Mouse (Mus musculus): ENCODE measurements around the gene Tbce. TPM values are rescaled to one million over a fixed set of nuclear protein-coding genes. Genes with fewer than 3 reads are reported as not detected.

Tbce gene
- 10 to 100 TPM; 61.3 to 89.7 TPM for total RNA-seq (2021)

DNA sequence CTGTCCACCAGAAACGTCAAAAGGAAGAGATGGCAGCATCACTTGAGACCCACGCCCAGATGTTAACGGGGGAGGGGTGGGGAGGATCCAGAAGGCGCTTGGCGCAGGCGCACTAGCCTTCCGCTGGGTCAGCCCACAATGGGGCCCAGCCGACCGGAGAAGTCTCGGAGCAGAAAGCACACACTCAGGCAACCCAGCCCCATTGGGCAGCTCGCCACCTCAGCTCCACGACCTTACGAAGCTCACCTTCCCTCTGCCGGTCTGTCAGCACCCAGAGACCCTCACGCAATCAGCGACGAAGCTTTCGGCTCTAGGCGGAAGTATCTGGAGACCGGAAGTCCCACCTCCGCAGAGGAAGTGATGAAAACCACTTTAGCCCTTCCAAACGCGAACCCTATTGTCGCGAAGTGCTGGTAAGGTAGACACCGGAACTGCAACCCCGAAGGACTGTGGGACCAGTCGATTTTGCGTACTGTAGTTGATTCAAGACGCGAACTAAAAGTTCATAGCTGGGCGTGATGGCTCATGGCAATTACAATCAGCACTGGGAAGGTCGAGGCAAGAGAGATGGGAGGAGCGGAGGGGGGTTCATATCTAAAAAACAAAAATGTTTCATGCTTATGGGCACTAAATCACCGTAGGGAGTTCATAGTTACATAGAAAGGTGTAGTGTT, at the start of gene Tbce:
Tbce (minus strand) TSS at position 347 of the 674 bp plus-strand sequence.
- peak; percentile 84 to 93 for DNase-seq (ENCODE audit: extremely low spot score in 1 of 2, low spot score in 1 of 2)

- no peak for DNase-seq (ENCODE audit: extremely low spot score in 1 of 2, low spot score in 1 of 2)
Observed at GRCm38 (mm10) chr13:14088669-14089068, 49.2 kb upstream of the Tbce start.

GRCm38 (mm10) chr13:14075326-14075725, 35.9 kb upstream of the Tbce start:
- no peak for DNase-seq (ENCODE audit: extremely low spot score in 1 of 2, low spot score in 1 of 2)

GRCm38 (mm10) chr13:14074371-14074770, 34.9 kb upstream of the Tbce start:
- no peak for DNase-seq (ENCODE audit: extremely low spot score in 1 of 2, low spot score in 1 of 2)

DNA sequence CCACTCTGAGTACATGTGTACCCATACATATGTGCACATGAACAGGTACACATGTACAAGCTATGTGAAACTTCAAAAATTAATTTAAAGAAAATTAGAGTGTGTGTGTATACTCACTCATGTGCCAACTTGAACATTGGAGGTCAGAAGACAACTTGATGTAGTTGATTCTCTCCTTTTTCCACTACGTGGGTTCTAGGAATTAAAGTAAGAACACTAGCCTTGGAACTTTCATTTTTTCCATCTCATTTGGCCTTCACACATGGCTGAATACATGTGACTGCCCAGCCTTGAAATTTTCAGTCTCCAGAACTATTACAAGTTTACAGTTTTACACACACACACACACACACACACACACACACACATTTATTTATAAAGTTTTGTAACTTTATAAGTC, 29.9 kb upstream of the Tbce start:
- DNase-seq (ENCODE audit: extremely low spot score in 1 of 2, low spot score in 1 of 2), result no peak

DNA sequence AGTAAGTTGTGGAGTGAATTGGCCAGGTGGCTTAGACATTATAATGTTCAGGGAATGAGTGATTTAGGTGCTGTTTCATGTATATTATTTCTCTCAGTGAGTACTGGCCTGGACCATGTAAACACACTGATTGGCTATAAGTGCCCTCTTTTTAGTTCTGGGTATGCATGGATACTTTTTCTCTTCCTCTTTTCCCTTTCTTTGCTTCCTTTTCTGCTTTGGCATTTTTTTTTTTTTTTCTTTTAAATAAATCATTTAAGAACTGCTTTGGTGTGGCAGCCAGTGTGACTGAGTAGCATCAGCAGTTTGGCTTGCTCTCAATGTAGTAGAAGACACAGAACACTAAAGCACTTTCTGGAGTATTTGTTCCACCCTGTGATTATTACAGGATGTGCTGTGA, 28.6 kb upstream of the Tbce start:
- DNase-seq (ENCODE audit: extremely low spot score in 1 of 2, low spot score in 1 of 2), result no peak

- DNase-seq (ENCODE audit: extremely low spot score in 1 of 2, low spot score in 1 of 2), result no peak
Observed at GRCm38 (mm10) chr13:14065701-14066100, 26.3 kb upstream of the Tbce start.

DNA sequence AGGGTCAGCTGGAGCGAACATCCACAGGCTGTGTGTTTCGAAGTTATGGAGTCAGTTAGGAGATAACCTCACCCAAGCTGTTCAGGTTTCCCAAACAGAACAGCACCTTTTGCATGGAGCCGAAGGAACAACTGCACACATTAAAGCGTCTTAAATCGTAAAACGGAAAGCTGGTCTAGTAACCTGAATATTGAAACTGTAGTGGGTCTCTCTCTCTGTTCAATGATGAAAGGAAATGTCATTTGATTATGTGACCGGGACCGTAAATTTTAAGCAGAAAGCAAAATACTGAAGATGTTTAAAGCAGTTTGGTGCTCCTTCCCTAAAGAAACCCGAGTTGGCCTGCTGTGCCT, 25.6 kb upstream of the Tbce start:
- DNase-seq (ENCODE audit: extremely low spot score in 1 of 2, low spot score in 1 of 2), result no peak

DNA sequence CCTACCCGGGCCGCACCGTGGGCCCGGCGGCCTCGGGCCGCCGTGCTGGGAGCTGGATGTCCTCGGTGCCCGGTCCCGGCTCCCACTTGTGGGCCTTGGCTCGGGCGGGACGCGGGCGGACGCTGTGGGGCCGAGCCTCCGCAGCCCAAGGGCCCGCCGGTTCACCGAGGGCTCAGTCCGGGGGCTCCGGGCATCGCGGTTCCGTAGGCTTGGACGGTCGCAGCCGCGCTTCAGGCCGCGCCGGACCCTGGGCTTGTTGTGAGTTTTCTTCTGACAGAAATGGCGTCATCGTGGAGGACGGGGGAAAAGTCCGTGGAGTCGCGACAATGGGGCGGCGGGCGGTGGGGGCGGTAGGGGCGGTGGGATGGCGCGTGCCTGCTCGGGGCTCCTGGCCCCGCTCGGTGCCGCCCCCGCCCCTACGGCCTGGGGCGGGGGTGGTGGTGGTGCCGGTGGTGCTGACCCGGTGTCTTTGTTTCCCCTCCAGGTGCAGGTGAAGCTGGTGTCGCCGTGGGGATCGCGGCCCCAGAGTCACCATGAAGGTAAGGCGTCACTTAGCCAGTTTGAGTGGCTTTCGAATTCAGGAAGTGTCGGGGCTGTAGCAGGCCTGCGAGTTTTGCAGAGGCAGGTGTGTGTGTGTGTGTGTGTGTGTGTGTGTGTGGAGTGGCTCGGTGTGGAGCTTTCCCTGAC, 25.0 kb upstream of the Tbce start:
- peak; percentile 12 to 24 for DNase-seq (ENCODE audit: extremely low spot score in 1 of 2, low spot score in 1 of 2)

DNA sequence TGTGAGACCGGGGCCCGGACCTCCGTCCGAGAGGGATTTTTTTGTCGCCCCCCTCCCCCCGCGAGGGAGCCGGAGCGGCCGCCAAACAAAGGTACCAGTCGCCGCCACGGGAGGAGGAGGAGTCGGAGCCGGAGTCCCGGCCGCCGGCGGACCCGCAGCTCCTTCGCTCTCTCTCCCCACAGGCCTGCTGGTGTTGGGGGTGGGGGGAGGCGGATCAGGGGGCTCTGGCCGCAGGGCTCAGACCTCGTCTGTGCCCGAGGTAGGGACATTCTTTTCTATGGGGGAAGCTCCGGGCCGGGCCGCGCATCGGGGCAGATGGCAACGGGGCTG, 24.5 kb upstream of the Tbce start:
- DNase-seq (ENCODE audit: extremely low spot score in 1 of 2, low spot score in 1 of 2), result no peak

DNA sequence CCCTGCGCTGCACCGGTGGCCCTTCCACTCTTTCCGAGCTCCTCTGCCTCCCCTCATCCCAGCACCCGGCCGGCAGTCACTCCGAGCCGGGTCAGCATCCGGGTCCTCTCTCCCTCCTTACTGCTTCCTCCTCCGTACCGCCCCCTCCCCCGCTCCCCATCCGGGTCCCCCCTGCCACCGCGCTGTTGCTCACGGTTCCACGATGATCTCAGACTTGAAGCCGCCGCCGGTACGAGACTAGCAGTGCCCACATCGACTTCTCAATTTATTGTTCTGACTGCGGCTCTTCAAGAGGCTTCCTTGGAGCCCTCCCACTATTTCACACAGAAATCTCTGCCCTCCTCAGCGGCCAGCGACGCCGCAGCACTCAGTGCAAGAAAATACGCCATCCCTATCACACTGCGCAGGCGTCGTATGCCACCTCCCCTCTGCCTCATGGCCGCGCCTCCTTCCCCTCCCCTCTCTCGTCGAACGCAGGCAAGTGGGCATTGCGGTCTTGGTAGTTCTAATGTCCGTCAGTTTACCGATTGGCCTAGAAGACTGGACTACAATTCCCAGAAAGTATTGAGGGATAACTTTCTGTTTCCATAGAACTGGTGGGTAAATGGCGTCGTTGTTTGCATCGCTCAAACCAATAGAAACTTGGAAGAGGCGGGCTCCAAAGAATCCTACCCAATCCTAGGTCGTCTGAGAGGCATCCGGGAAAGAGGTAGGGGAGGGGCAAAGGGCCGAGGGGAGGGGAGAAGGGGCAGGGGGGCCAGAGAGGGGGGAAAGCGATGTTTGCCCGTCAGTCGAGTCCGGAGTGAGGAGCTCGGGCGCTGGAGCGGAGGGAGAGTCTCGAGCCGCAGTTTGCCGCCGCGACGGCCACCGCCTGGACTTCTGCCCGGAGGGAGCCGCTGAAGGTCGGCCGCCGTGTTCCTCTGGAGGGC, 23.8 kb upstream of the Tbce start, which contains the start of the genes Arid4b and Ggps1:
Arid4b (plus strand) TSS at position 220 of the 929 bp plus-strand sequence.
Ggps1 (minus strand) TSS at position 476 of the 929 bp plus-strand sequence.
- DNase-seq (ENCODE audit: extremely low spot score in 1 of 2, low spot score in 1 of 2), result peak; percentile 78 to 87

DNA sequence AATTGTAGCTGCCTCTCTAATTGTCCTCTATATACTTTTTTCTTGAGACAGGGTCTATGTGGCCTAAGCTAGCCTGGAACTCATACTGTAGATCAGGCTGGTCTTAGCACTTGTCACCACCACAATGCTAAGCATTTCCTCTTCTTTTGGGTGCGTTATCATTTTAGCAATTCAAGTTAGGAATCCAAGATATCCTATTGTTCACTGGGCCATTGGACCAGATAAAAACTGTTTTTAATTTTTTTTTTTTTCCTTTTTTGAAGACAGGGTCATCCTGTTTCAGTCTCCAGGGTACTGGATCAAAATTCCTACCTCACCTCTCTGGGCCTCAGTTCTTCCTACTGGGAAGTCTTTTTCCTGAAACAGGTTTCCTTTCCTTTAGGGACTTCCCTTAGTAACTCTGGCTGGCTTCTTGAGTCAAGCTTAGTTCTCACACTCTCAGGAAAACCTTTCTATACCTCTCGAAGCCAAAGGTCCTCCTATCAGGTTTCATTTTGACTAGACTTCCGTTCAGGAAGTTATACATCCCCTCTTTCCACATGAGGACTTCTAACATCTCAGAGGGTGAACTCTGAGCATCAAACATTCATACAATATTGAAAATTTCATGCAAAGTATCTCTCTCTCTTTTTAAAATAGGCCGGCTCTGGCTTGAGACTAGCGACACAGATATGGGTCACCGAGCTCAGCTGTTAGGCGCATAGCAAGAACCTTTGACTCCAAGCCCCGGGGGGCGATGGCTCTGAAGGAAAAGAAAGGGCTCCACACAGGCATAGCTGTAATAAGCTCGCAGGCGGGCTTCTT, 23.0 kb upstream of the Tbce start:
- DNase-seq (ENCODE audit: extremely low spot score in 1 of 2, low spot score in 1 of 2), result no peak

GRCm38 (mm10) chr13:14059582-14059981, 20.1 kb upstream of the Tbce start:
- no peak for DNase-seq (ENCODE audit: extremely low spot score in 1 of 2, low spot score in 1 of 2)

DNA sequence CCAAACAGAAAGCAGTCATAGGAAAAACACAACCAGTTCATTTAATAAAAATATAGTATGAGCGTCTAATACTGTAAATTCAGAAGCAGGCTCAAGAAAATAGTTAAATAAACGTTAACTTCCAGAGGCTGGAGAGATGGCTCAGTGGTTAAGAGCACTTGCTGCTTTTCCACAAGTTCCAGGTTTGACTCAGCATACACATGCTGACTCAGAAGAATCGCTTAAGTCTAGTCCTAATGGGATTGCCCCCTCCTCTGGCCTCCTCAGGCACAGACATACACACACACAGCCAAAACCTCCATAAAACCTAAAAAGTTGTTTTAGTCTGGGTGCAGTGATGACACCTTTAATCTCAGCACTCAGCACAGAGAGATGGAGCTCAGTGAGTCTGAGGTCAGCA, 17.4 kb upstream of the Tbce start:
- no peak for DNase-seq (ENCODE audit: extremely low spot score in 1 of 2, low spot score in 1 of 2)

- DNase-seq (ENCODE audit: extremely low spot score in 1 of 2, low spot score in 1 of 2), result no peak
Observed at GRCm38 (mm10) chr13:14049878-14050277, 10.4 kb upstream of the Tbce start.

- no peak for DNase-seq (ENCODE audit: extremely low spot score in 1 of 2, low spot score in 1 of 2)
Observed at GRCm38 (mm10) chr13:14044521-14044920, 5.1 kb upstream of the Tbce start.

DNA sequence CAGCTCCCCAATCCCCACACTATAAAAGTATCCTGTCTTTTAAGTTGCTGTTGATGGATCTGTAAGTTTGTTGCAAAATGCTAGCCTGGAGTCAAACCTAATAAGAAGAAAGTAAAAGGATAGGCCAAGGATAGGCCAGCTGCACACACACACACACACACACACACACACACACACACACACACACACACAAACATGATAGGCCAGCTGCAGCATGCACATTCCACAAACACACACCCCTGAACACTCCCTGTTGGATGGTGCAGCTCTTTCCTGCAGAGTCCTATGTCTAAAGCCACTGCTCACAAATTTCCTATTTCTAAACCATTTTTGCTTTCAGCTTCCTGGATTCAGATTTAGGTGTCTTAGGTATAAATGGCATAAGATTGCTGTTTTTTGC, 4.4 kb upstream of the Tbce start:
- DNase-seq (ENCODE audit: extremely low spot score in 1 of 2, low spot score in 1 of 2), result no peak

DNA sequence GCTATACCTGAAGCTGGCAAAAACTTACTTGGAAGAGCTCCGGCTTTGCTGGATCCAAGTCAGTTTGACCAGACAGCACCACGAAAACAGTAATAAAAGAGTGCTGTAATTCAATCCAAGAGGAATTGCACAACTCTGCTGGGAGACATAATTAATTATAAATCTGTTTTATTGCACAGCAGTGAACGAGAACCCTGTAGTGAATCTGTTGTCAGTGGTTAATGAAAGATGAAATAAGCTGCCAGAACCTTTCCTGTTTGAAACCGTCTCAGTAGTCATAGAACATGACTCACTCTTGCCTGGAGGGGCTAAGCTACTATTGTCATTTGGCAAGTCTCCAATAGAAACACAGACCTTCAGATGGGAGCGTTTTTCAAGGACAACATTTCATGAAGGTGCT, 748 bp upstream of the Tbce start:
- DNase-seq (ENCODE audit: extremely low spot score in 1 of 2, low spot score in 1 of 2), result no peak

DNA sequence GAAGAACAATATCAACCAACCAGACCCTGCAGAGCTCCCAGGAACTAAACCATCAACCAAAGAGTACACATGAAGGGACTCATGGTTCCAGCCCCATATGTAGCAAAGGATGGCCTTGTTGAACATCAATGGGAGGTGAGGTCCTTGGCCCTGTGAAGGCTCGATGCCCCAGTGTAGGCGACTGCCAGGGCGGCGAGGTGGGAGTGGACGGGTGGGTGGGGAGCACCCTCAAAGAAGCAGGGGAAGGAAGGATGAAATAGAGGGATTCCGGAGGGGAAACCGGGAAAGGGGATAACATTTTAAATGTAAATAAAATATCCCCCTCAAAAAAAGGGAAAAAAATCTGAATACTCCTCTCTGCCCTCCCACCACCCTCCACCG, 537 bp downstream of the Tbce start:
- DNase-seq (ENCODE audit: extremely low spot score in 1 of 2, low spot score in 1 of 2), result peak in 1 of 2 experiments; percentile 9

DNA sequence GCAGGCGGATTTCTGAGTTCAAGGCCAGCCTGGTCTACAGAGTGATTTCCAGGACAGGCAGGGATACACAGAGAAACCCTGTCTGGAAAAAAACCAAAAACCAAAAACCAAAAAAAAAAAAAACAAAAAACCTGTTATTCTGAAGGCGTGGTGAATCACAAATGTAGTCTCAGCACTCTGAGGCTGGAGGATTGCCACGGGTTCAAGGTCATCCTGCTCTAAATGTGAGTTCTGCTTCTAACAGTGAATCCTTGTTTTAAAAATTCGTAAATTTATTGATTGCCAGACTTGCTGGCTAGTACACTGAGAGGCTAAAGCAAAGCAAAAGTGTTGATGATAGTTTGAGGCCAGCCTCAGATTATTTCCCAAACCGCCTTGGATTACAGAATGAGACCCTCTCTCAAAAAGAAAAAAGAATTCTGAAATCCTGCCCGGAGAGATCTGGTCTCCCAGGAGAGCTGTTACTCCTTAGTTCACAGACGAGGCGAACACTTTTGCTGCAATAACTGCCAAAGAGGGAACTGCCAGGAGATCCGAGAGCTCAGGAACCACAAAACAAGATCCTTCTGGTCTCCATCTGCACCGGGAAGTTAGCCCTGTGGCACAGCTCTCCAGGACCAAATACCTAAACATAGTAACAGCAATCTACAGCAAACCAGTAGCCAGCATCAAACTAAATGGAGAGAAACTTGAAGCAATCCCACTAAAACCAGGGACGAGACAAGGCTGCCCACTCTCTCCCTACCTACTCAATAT, 3.4 kb downstream of the Tbce start:
- DNase-seq (ENCODE audit: extremely low spot score in 1 of 2, low spot score in 1 of 2), result no peak
